Mouse (Mus musculus): ENCODE measurements at regions not wholly inside any gene's neighbourhood (a gene's known extent, or its start where the extent isn't known, plus 50 kb on each side); places are given as distances from the start of the nearest gene placed in this dataset.
A peak's percentile ranks its signal among the peaks of the same experiment; 100 is the strongest.

DNA sequence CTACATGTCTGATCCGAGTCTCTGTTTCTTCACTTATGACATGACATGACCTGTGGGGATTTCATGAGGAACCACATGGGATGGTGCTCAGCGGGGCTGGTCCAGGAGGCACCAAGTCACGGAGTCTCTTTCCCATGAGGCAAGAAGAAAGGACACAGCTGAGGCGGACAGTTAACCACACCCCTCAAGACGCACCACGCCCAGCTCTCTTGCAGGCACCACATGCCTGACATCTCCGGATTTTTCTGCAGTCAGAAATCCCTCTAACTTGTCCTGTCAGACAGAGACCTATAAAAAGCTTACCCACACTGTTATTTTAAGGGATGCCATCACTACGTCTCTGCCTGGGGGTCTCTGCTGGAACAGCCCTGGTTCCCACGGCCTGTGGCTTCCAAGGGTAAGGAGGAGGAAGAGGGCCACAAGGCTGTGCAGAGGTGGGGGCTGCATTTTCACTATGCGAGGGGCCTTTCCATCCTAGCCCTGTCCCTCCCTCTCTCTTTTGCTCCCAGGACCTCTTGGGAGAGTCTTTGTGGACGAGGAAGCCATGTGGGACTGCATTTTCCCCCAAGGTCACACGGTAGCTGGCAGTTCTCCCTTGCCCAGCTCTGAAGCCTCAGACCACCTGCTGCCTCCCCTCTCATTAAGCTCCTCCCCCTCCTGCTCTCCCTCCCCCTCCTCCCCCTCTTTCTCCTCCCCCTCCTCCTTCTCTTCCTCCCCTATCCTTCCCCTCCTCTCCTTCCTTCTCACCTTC is 154.6 kb upstream of the Gm26897 start:
- Histone ChIP-seq H3K36me3 (ENCODE audit: control insufficient read depth, insufficient read depth, low read length) (no peaks in the 10 kb centered on the region), H3K9me3 (replicated peaks; ENCODE audit: control insufficient read depth, low read length, poor library complexity, severe bottlenecking) (no peaks in the 10 kb centered on the region), H3K4me2 (ENCODE audit: low read length) (no peak overlapping the region), H3K4me3 (ENCODE audit: low read depth, low read length) (no peak overlapping the region), H3K27me3 (ENCODE audit: control insufficient read depth, insufficient read depth, low read depth, low read length) (no peaks in the 10 kb centered on the region), H3K9ac (ENCODE audit: low read depth, low read length) (no peak overlapping the region; the same call in 1 of the 2 replicates), H3K27ac (ENCODE audit: low read length) (no peak overlapping the region), H3K4me1 (ENCODE audit: control insufficient read depth, insufficient read depth, low read length) (peaks cover 49% of the 10 kb centered on the region)
- 14% methylated on average over 12 of the region's 12 CpGs for WGBS
- ATAC-seq, result no peak

- Histone ChIP-seq H3K4me1 (ENCODE audit: control insufficient read depth, insufficient read depth, low read length) (peaks cover 51% of the 10 kb centered on the region), H3K27ac (ENCODE audit: low read length) (peak overlapping the region; percentile 92), H3K27me3 (ENCODE audit: control insufficient read depth, insufficient read depth, low read depth, low read length) (no peaks in the 10 kb centered on the region), H3K36me3 (ENCODE audit: control insufficient read depth, insufficient read depth, low read length) (no peaks in the 10 kb centered on the region), H3K9ac (ENCODE audit: low read depth, low read length) (peak overlapping the region; percentile 58), H3K9me3 (replicated peaks; ENCODE audit: control insufficient read depth, low read length, poor library complexity, severe bottlenecking) (no peaks in the 10 kb centered on the region), H3K4me3 (ENCODE audit: low read depth, low read length) (peak overlapping the region; percentile 32), H3K4me2 (ENCODE audit: low read length) (peak overlapping the region; percentile 61)
- WGBS, result 1% methylated on average over 31 of the region's 31 CpGs
- ATAC-seq, result peak; percentile 79
Observed at GRCm38 (mm10) chr5:111580870-111581771, 152.6 kb upstream of the Gm26897 start.

DNA sequence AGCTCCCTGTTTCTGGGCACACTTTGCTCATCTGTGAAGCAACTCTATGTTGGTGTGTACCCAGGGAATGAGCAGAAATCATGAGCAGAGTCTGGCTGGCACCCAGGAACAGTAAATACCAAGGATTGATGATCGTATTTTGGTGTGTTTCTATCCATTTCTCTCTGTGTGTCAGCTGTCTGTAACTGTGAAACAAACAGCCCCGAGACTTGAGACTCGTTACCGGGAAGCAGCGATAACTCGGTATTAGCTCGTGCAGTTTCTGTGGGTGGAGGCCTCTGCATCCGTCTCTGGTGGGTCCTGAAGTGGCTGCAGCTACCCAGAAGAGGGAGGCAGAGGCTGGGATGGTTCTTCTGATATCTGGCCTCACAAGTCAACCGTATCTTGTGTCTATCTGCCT is 151.7 kb upstream of the Gm26897 start:
- no peak for ATAC-seq
- Histone ChIP-seq H3K9ac (ENCODE audit: low read depth, low read length) (peak overlapping the region; percentile 58), H3K36me3 (ENCODE audit: control insufficient read depth, insufficient read depth, low read length) (no peaks in the 10 kb centered on the region), H3K4me2 (ENCODE audit: low read length) (peak overlapping the region; percentile 61), H3K9me3 (replicated peaks; ENCODE audit: control insufficient read depth, low read length, poor library complexity, severe bottlenecking) (no peaks in the 10 kb centered on the region), H3K4me1 (ENCODE audit: control insufficient read depth, insufficient read depth, low read length) (peaks cover 54% of the 10 kb centered on the region), H3K27ac (ENCODE audit: low read length) (peak overlapping the region; percentile 92), H3K4me3 (ENCODE audit: low read depth, low read length) (peak overlapping the region; percentile 32), H3K27me3 (ENCODE audit: control insufficient read depth, insufficient read depth, low read depth, low read length) (no peaks in the 10 kb centered on the region)
- 13% methylated on average over 9 of the region's 9 CpGs for WGBS

DNA sequence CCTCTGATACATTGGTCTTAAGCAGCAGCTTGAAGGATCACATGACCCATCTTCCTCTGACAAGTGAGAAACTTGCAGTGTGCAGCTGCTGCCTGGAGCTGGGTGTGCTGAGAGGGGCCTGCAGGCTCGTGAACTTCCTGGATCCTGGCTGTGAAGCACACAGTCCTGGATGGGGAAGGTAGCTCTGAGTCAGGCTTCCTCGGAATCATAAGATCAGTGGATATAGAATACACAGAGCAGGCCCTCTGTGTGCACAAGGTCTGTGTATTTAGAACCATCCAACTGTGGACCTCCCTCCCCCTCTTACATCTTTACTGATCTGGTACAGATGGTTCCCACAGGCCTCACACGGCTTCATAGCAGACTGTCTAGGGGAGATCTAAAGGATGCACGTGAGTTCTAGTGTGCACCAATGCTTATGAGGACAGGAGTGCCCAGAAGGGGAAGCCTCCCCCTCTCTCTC is 143.1 kb upstream of the Gm26897 start:
- H3K4me1 ChIP-seq (ENCODE audit: control insufficient read depth, insufficient read depth, low read length), result peaks cover 36% of the 10 kb centered on the region
- 11% methylated on average over 4 of the region's 4 CpGs for WGBS
- no peaks in the 10 kb centered on the region for H3K36me3 ChIP-seq (ENCODE audit: control insufficient read depth, insufficient read depth, low read length)
- H3K9me3 ChIP-seq (replicated peaks; ENCODE audit: control insufficient read depth, low read length, poor library complexity, severe bottlenecking), result no peaks in the 10 kb centered on the region
- peak; percentile 26; the same call in 1 of the 2 replicates for ATAC-seq
- H3K4me2 ChIP-seq (ENCODE audit: low read length), result no peak overlapping the region
- 0 out of 2 replicates have a peak overlapping the region, but pooled peaks have one; percentile 38 for H3K9ac ChIP-seq (ENCODE audit: low read depth, low read length)
- H3K27ac ChIP-seq (ENCODE audit: low read length), result peak overlapping the region; percentile 65
- H3K27me3 ChIP-seq (ENCODE audit: control insufficient read depth, insufficient read depth, low read depth, low read length), result no peaks in the 10 kb centered on the region
- H3K4me3 ChIP-seq (ENCODE audit: low read depth, low read length), result no peak overlapping the region

- ATAC-seq, result no peak
- peaks cover 39% of the 10 kb centered on the region for H3K4me1 ChIP-seq (ENCODE audit: control insufficient read depth, insufficient read depth, low read length)
Observed at GRCm38 (mm10) chr5:111592807-111593206, 140.9 kb upstream of the Gm26897 start.

DNA sequence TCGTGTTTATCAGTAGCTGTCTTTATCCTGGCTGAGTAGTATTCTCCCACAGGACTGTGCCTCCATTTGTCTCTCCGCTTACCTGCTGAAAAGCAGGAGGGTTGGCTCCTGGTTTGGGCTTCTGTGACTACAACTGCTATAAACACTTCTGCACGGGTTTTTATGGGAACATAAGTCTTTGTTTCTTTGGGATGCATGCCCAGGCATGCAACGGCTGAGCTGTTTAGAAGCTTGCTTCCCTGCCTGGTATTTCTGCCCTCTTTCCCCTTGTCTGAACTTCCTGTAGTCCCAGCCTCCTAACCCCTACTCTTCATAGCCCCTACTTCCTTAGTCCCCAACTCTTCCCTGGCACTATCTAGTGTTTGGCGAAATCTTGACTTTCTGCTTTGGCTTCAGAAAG is 139.6 kb upstream of the Gm26897 start:
- peaks cover 46% of the 10 kb centered on the region for H3K4me1 ChIP-seq (ENCODE audit: control insufficient read depth, insufficient read depth, low read length)
- WGBS, result 86% methylated on average over 5 of the region's 5 CpGs
- H3K9ac ChIP-seq (ENCODE audit: low read depth, low read length), result no peak overlapping the region
- H3K27ac ChIP-seq (ENCODE audit: low read length), result peak overlapping the region; percentile 82
- no peaks in the 10 kb centered on the region for H3K27me3 ChIP-seq (ENCODE audit: control insufficient read depth, insufficient read depth, low read depth, low read length)
- H3K36me3 ChIP-seq (ENCODE audit: control insufficient read depth, insufficient read depth, low read length), result no peaks in the 10 kb centered on the region
- no peak for ATAC-seq
- no peak overlapping the region for H3K4me2 ChIP-seq (ENCODE audit: low read length)
- H3K4me3 ChIP-seq (ENCODE audit: low read depth, low read length), result no peak overlapping the region
- no peaks in the 10 kb centered on the region for H3K9me3 ChIP-seq (replicated peaks; ENCODE audit: control insufficient read depth, low read length, poor library complexity, severe bottlenecking)

More at GRCm38 (mm10) chr5:111592807-111593206, 140.9 kb upstream of the Gm26897 start:
- no peak overlapping the region for H3K9ac ChIP-seq (ENCODE audit: low read depth, low read length)
- H3K27me3 ChIP-seq (ENCODE audit: control insufficient read depth, insufficient read depth, low read depth, low read length), result no peaks in the 10 kb centered on the region
- H3K4me3 ChIP-seq (ENCODE audit: low read depth, low read length), result no peak overlapping the region
- H3K27ac ChIP-seq (ENCODE audit: low read length), result no peak overlapping the region
- no peak overlapping the region for H3K4me2 ChIP-seq (ENCODE audit: low read length)
- H3K36me3 ChIP-seq (ENCODE audit: control insufficient read depth, insufficient read depth, low read length), result no peaks in the 10 kb centered on the region
- H3K9me3 ChIP-seq (replicated peaks; ENCODE audit: control insufficient read depth, low read length, poor library complexity, severe bottlenecking), result no peaks in the 10 kb centered on the region
- WGBS, result 66% methylated on average over 4 of the region's 4 CpGs

DNA sequence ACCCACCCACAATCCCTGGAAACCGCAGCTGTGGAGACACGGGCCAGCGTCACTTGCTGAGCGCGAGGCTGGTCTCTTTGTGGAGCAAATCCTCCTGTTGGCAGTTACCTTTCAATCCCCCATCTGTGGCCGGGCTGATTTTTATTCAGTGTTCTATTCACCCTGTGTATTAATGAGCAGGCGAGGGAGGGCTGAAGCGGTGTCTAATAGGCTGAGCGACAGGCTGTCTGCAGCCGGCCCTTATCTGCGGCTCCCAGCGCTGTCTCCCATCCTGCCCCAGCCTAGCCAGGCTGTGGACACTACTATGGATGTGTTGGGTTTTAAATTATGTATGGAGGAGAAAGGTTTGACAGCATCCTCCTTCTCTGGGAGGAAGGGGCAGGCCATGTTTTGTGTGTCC is 138.3 kb upstream of the Gm26897 start:
- peaks cover 53% of the 10 kb centered on the region for H3K4me1 ChIP-seq (ENCODE audit: control insufficient read depth, insufficient read depth, low read length)
- no peaks in the 10 kb centered on the region for H3K27me3 ChIP-seq (ENCODE audit: control insufficient read depth, insufficient read depth, low read depth, low read length)
- H3K9ac ChIP-seq (ENCODE audit: low read depth, low read length), result no peak overlapping the region
- no peaks in the 10 kb centered on the region for H3K36me3 ChIP-seq (ENCODE audit: control insufficient read depth, insufficient read depth, low read length)
- H3K27ac ChIP-seq (ENCODE audit: low read length), result peak overlapping the region; percentile 82
- 4% methylated on average over 12 of the region's 12 CpGs for WGBS
- H3K4me3 ChIP-seq (ENCODE audit: low read depth, low read length), result no peak overlapping the region
- H3K4me2 ChIP-seq (ENCODE audit: low read length), result no peak overlapping the region
- ATAC-seq, result peak; percentile 89
- H3K9me3 ChIP-seq (replicated peaks; ENCODE audit: control insufficient read depth, low read length, poor library complexity, severe bottlenecking), result no peaks in the 10 kb centered on the region

GRCm38 (mm10) chr5:111597733-111598132 is 136.0 kb upstream of the Gm26897 start:
- Histone ChIP-seq H3K4me2 (ENCODE audit: low read length) (no peak overlapping the region), H3K36me3 (ENCODE audit: control insufficient read depth, insufficient read depth, low read length) (no peaks in the 10 kb centered on the region), H3K4me3 (ENCODE audit: low read depth, low read length) (no peak overlapping the region), H3K9ac (ENCODE audit: low read depth, low read length) (no peak overlapping the region), H3K9me3 (replicated peaks; ENCODE audit: control insufficient read depth, low read length, poor library complexity, severe bottlenecking) (no peaks in the 10 kb centered on the region), H3K27ac (ENCODE audit: low read length) (peak overlapping the region; percentile 54), H3K4me1 (ENCODE audit: control insufficient read depth, insufficient read depth, low read length) (peaks cover 43% of the 10 kb centered on the region), H3K27me3 (ENCODE audit: control insufficient read depth, insufficient read depth, low read depth, low read length) (no peaks in the 10 kb centered on the region)
- no peak for ATAC-seq
- WGBS, result 16% methylated on average over 1 of the region's 2 CpGs
